10 mouse cellular contexts compared by ENCODE assay signal in genomic region chr10:37400379-37400778, GRCm38 (mm10).
DNase-seq lines count a peak whose midpoint lies in the region; ATAC-seq and TF ChIP-seq lines count a peak whose summit lies in the region.
"Had no signal": no experiment of that assay in that cellular context is flagged by ENCODE, and none has a peak within 500 bp of the region (broad histone marks: within the 10 kb centered on the region; RNA-seq: fewer than 3 reads in every experiment).

No protein-coding gene starts in this region.

- DNase-seq in heart, postnatal 0 days (ENCODE audit: low spot score), result peak; percentile 27
- DNase-seq in neural tube, embryonic 10.5 days (ENCODE audit: extremely low spot score, low spot score), result no peak
- DNase-seq in hindbrain, postnatal 0 days (ENCODE audit: low spot score), result peak; percentile 34
- no peak for DNase-seq in testis, postnatal 14 days (ENCODE audit: low spot score)
- DNase-seq in adrenal gland, postnatal 25 days, result no peak
- DNase-seq: adrenal gland, postnatal 36 days had no signal

- no peak overlapping the region for H3K27ac ChIP-seq in heart, postnatal 0 days (ENCODE audit: low read depth)
- no peak overlapping the region for H3K27ac ChIP-seq in heart, embryonic 11.5 days (ENCODE audit: low read depth, low read length)
- no peak overlapping the region for H3K27ac ChIP-seq in neural tube, embryonic 12.5 days
- H3K27ac ChIP-seq in hindbrain, postnatal 0 days, result no peak overlapping the region
- no peak overlapping the region for H3K27ac ChIP-seq in stomach, embryonic 15.5 days
- H3K27ac ChIP-seq: liver, embryonic 15.5 days had no signal

- peak overlapping the region; percentile 23; the same call in 1 of the 2 replicates for H3K4me2 ChIP-seq in heart, postnatal 0 days (ENCODE audit: low read depth, low read length)
- no peak overlapping the region for H3K4me2 ChIP-seq in heart, embryonic 11.5 days
- 0 out of 2 replicates have a peak overlapping the region, but pooled peaks have one; percentile 8 for H3K4me2 ChIP-seq in neural tube, embryonic 12.5 days (replicated peaks)
- H3K4me2 ChIP-seq in hindbrain, postnatal 0 days (ENCODE audit: low read depth, low read length), result peak overlapping the region; percentile 27
- peak overlapping the region; percentile 9; the same call in 1 of the 2 replicates for H3K4me2 ChIP-seq in stomach, embryonic 15.5 days
- H3K4me2 ChIP-seq: liver, embryonic 15.5 days had no signal

- no peak overlapping the region for H3K9ac ChIP-seq in heart, postnatal 0 days (replicated peaks; ENCODE audit: low read depth, low read length)
- no peak overlapping the region for H3K9ac ChIP-seq in heart, embryonic 11.5 days (ENCODE audit: low read depth, low read length)
- no peak overlapping the region for H3K9ac ChIP-seq in neural tube, embryonic 12.5 days
- H3K9ac ChIP-seq in hindbrain, postnatal 0 days (replicated peaks; ENCODE audit: low read length), result no peak overlapping the region
- no peak overlapping the region for H3K9ac ChIP-seq in stomach, embryonic 15.5 days
- H3K9ac ChIP-seq: liver, embryonic 15.5 days had no signal

- peaks cover 5% of the 10 kb centered on the region for H3K4me1 ChIP-seq in heart, postnatal 0 days (ENCODE audit: control insufficient read depth, insufficient read depth)
- H3K4me1 ChIP-seq in heart, embryonic 11.5 days (ENCODE audit: control insufficient read depth, insufficient read depth, low read length), result peaks cover 5% of the 10 kb centered on the region
- peaks cover 8% of the 10 kb centered on the region for H3K4me1 ChIP-seq in neural tube, embryonic 12.5 days
- H3K4me1 ChIP-seq in hindbrain, postnatal 0 days (ENCODE audit: insufficient read depth, low read length), result peaks cover 11% of the 10 kb centered on the region
- H3K4me1 ChIP-seq in stomach, embryonic 15.5 days, result 0 out of 2 replicates have a peak, but pooled peaks cover 8% of the 10 kb centered on the region
- H3K4me1 ChIP-seq: liver, embryonic 15.5 days had no signal

- TF ChIP-seq CTCF in heart, postnatal 0 days (IDR thresholded peaks at IDR 0.05; ENCODE audit: low read depth), result no peak
- TF ChIP-seq CTCF in hindbrain, postnatal 0 days (IDR thresholded peaks at IDR 0.05; ENCODE audit: low read depth), result no peak

- H3K9me3 ChIP-seq in heart, postnatal 0 days (replicated peaks; ENCODE audit: control insufficient read depth, low read length), result no peaks in the 10 kb centered on the region
- no peaks in the 10 kb centered on the region for H3K9me3 ChIP-seq in heart, embryonic 11.5 days (replicated peaks; ENCODE audit: control insufficient read depth, low read length)
- H3K9me3 ChIP-seq in neural tube, embryonic 12.5 days, result no peaks in the 10 kb centered on the region
- no peaks in the 10 kb centered on the region for H3K9me3 ChIP-seq in hindbrain, postnatal 0 days (ENCODE audit: low read length)
- H3K9me3 ChIP-seq in stomach, embryonic 15.5 days, result no peaks in the 10 kb centered on the region
- H3K9me3 ChIP-seq: liver, embryonic 15.5 days had no signal

- WGBS in heart, postnatal 0 days, result 21% methylated on average over 4 of the region's 4 CpGs
- 33% methylated on average over 4 of the region's 4 CpGs for WGBS in heart, embryonic 11.5 days (ENCODE audit: insufficient replicate concordance)
- WGBS in neural tube, embryonic 12.5 days, result 12% methylated on average over 4 of the region's 4 CpGs
- 23% methylated on average over 4 of the region's 4 CpGs for WGBS in hindbrain, postnatal 0 days
- 28% methylated on average over 4 of the region's 4 CpGs for WGBS in stomach, embryonic 15.5 days

- no peak; the same call in 1 of the 2 replicates for TF ChIP-seq EP300 in heart, postnatal 0 days (IDR thresholded peaks at IDR 0.05; ENCODE audit: low read depth)

- H3K4me3 ChIP-seq in heart, postnatal 0 days (ENCODE audit: low read depth, low read length), result no peak overlapping the region
- H3K4me3 ChIP-seq in heart, embryonic 11.5 days (ENCODE audit: low read depth, low read length), result no peak overlapping the region
- no peak overlapping the region for H3K4me3 ChIP-seq in neural tube, embryonic 12.5 days
- H3K4me3 ChIP-seq in hindbrain, postnatal 0 days (ENCODE audit: low read length), result no peak overlapping the region
- no peak overlapping the region for H3K4me3 ChIP-seq in stomach, embryonic 15.5 days (replicated peaks)
- H3K4me3 ChIP-seq: liver, embryonic 15.5 days had no signal

- ATAC-seq in heart, postnatal 0 days (ENCODE audit: insufficient read depth, low read depth), result no peak
- no peak for ATAC-seq in heart, embryonic 11.5 days (replicated peaks; ENCODE audit: insufficient number of reproducible peaks, low FRiP score, low TSS enrichment)
- no peak for ATAC-seq in neural tube, embryonic 12.5 days (ENCODE audit: low FRiP score, low read depth)
- ATAC-seq in hindbrain, postnatal 0 days, result no peak
- no peak for ATAC-seq in stomach, embryonic 15.5 days (ENCODE audit: insufficient read depth, low FRiP score, low read depth)

- no peaks in the 10 kb centered on the region for H3K36me3 ChIP-seq in heart, postnatal 0 days (replicated peaks; ENCODE audit: control insufficient read depth, insufficient read depth, low read length)
- H3K36me3 ChIP-seq in heart, embryonic 11.5 days (ENCODE audit: control insufficient read depth, insufficient read depth, low read length), result no peaks in the 10 kb centered on the region
- no peaks in the 10 kb centered on the region for H3K36me3 ChIP-seq in neural tube, embryonic 12.5 days
- no peaks in the 10 kb centered on the region for H3K36me3 ChIP-seq in hindbrain, postnatal 0 days (ENCODE audit: insufficient read depth, low read length)
- no peaks in the 10 kb centered on the region for H3K36me3 ChIP-seq in stomach, embryonic 15.5 days
- H3K36me3 ChIP-seq: liver, embryonic 15.5 days had no signal

- no peaks in the 10 kb centered on the region for H3K27me3 ChIP-seq in heart, postnatal 0 days (ENCODE audit: control insufficient read depth, insufficient read depth, low read length)
- H3K27me3 ChIP-seq in heart, embryonic 11.5 days (ENCODE audit: control insufficient read depth, insufficient read depth, low read length), result no peaks in the 10 kb centered on the region
- H3K27me3 ChIP-seq in neural tube, embryonic 12.5 days (replicated peaks), result no peaks in the 10 kb centered on the region
- H3K27me3 ChIP-seq in hindbrain, postnatal 0 days (ENCODE audit: insufficient read depth, low read length), result no peaks in the 10 kb centered on the region
- no peaks in the 10 kb centered on the region for H3K27me3 ChIP-seq in stomach, embryonic 15.5 days (replicated peaks)
- H3K27me3 ChIP-seq: liver, embryonic 15.5 days had no signal

Comparison
In these comparisons a context has a peak if more than half of its experiments do, and no peak if none do; other contexts are left out.
1. DNase-seq: peak in heart, postnatal 0 days (single experiment) and hindbrain, postnatal 0 days (single experiment); none in neural tube, embryonic 10.5 days (single experiment), testis, postnatal 14 days (single experiment) and adrenal gland, postnatal 25 days (single experiment).